Mouse (Mus musculus): ENCODE results near the gene Krt4.

Krt4 gene

DNA sequence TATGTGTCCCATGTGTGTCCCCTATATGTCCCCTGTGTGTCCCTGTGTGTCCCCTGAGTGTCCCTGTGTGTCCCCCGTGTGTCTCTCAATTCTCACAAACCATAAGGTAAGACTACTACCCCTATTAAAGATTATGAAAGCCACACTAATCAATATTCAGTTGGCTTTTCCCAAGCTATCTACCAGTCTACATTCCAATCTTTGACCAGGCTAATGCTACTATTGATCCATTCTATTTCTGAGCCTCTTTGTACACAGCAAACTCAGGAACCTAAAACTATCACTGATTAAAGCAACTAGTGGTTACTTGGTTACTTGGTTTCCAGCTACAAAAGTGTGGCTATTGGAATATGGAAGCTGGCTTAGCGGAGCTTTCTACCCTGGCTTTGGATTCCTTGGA lies 2.2 kb downstream of the Krt4 start:
- ChIA-PET POLR2A (interaction anchor here in 1 of 4 experiments (1.7 kb wide), 1 partner anchor 9 kb away, joined by 4 read pairs; no protein-coding TSS in a partner anchor), CTCF (interaction anchor here in 1 of 4 experiments (0.7 kb wide), 1 partner anchor 51 kb away, joined by 3 read pairs; no protein-coding TSS in a partner anchor)

DNA sequence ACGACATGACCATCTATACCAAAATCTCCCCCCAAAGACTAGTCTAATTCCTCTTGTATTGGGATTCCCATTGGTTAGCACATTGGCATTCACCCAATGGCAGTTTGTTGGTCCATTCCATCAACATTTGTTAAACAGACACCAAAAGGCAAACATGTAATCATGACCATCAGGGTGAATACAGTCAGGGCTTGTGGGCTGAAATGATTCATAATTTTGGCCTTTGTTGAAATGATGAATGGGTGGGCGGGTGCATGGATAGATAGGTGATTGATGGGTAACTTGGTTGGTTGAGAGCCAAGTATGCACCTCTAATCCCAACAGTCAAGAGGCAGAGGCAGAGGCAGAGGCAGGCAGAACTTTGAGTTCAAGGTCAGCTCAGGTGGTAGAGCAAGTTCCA lies 8.5 kb downstream of the Krt4 start:
- ChIA-PET POLR2A (interaction anchor here in 1 of 4 experiments (1.5 kb wide), 1 partner anchor 14 kb away, joined by 4 read pairs; no protein-coding TSS in a partner anchor), CTCF (no interaction called here)

DNA sequence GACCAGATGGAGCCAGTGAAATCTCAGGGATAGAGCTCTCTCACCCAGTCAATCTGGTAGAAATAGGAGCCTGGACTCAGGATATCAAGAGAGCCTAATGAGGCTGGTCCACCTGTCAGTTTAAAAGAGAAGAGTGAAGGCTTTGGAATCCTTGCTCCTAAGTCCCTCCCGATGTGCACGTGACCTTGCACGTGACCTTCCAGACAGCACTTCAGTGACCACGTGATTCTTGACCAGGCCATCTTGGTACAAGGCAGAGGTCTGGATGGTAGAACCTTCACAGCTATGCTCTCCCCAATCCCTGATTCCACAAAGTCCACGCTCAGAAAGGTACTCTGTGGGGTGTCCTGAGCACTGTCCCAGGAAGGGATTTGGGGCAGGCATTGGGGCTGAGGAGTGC lies 19.7 kb downstream of the Krt4 start:
- ChIA-PET CTCF (no interaction called here), POLR2A (no interaction called here)

DNA sequence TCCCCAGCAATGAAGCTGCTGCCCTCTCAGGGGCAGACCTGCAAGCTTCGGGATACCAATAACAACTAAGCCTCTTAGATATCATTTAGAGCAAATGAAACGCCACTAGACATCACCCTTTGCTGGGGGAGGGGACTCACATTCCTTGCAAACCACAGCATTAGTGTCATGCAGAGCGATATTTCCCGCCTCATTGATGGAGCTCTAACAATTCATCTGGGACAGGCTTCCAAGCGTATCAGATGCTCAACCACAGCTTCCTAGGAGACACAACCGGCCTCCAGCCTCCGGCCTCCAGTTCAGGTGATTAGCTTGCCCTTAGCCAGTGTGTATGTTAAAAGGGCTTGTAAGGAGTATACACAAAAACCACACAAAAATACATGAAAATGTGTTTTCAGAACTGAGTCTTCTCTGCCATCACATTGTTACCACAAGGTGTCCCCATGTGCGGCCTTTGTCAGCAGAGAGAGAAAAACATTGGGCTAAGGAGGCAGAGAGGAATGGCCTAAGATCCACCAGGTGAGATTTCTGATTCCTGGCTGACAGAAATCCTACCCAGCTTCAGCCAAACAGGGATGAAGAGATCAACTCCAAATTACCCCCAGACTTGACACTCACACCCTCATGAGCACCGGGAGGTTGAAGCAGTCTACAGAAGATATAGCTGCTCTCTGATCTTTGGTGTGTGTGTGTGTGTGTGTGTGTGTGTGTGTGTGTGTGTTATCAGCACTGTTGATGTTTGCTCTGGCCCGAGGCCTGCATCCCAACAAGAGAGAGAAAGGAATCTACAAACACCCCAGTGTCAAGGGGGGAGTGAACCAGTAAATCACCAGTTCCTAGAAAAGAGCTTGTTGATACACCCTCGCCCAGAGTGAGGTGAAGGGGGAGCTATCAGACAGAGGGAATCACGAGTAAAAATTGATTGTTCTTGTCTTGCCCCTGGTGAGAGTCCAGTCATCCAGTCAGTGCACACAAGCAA lies 22.1 kb downstream of the Krt4 start:
- ChIA-PET CTCF (interaction anchor here in 3 of 4 experiments (0.5 to 1.6 kb wide), 11 partner anchors 42 to 449 kb away, joined by 3 to 7 read pairs (median 3); no protein-coding TSS in a partner anchor), POLR2A (interaction anchor here in 2 of 4 experiments (0.6 to 1.7 kb wide), 3 partner anchors 14 to 1397 kb away, joined by 3 to 4 read pairs (median 4); no protein-coding TSS in a partner anchor)

DNA sequence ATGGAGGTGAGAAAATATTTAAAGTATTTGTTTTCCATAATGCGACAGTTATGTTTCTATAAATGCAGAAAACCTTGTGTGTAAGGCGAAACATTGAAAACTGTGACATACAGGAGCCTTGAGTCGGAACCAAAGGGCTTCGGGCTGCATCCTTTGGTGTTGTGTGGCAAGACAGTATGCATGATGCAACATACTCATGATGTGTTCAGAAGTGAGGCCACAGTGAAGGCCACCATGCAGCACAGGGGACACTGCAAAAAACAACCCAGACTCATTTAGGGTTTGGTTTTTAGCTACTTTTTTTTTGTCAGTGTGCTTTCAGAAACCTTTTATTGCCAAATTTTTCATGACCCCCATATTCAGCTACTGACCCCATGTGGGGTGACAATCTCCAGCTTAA lies 29.3 kb downstream of the Krt4 start:
- POLR2A ChIA-PET = interaction anchor here in 1 of 4 experiments (0.8 kb wide), 1 partner anchor 190 kb away, joined by 4 read pairs; no protein-coding TSS in a partner anchor
- CTCF ChIA-PET = interaction anchor here in 3 of 4 experiments (0.5 to 0.6 kb wide), 3 partner anchors 15 to 1632 kb away, joined by 3 to 4 read pairs (median 3); no protein-coding TSS in a partner anchor

DNA sequence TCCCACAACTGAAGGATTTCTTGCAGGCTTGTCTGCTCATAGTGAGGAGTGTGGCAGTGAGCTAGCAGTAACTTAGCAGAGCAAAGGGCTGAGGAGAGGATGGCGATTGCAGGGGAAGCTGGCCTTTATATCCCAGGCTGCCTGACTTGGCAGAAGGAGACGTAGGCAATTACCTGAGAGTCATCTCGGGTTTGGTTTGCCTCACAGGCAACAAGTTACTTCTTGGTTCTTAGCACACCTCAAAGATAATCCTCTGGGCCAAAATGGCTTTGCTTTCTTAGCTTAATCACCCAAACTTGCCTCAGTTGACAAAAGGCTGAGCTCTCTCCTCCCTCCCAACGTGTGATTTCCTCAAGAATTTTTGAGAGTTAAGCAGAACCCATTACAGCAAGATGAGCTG lies 31.7 kb downstream of the Krt4 start, which contains the start of gene Krt76:
Krt76 (minus strand) TSS at position 101 of the 400 bp plus-strand sequence.
- ChIA-PET CTCF (interaction anchor here in 1 of 4 experiments (1.6 kb wide), 1 partner anchor 305 kb away, joined by 3 read pairs; no protein-coding TSS in a partner anchor), POLR2A (no interaction called here)

DNA sequence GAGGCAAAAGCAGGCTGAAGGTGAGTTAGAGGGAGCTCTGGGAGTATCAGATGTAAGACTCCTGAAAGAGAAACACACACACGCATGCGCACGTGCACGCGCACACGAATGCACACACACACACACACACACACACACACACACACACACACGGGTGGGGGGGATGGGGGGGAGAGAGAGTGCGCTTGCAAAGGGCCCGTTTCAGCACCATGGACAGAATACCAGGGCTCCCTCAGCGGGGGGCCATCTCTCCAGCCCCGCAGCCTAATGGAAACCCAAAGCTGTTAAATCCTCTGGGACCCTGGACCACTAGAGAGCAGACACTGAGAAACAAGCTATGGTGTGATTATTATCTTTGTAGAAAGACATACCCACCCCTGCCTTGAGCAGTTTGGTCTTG lies 44.8 kb downstream of the Krt4 start:
- POLR2A ChIA-PET = no interaction called here

DNA sequence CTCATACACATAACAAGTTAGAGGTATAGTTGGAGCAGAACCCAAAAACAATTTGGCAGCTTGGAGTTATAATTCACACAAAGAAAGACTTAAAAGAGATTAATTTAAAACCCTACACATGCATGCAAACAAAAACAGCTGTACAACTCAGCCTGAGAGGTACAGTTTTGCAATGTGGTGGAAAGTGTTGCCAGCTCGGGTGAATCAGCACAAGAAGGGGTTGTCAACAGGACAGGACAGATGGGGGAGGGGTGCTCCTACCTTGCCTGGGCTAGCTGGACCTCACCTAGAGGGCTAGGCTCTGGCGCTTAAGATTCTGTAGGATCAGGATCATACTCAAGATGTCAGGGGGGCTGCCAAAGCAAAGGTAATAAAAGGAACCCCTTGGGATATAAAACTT lies 46.5 kb downstream of the Krt4 start:
- ChIA-PET CTCF (no interaction called here), POLR2A (no interaction called here)

More for the DNA sequence above, 44.8 kb downstream of the Krt4 start:
- CTCF ChIA-PET = interaction anchor here in 3 of 4 experiments (0.6 to 2.4 kb wide), 4 partner anchors 92 to 1265 kb away, joined by 3 to 6 read pairs (median 3); no protein-coding TSS in a partner anchor

DNA sequence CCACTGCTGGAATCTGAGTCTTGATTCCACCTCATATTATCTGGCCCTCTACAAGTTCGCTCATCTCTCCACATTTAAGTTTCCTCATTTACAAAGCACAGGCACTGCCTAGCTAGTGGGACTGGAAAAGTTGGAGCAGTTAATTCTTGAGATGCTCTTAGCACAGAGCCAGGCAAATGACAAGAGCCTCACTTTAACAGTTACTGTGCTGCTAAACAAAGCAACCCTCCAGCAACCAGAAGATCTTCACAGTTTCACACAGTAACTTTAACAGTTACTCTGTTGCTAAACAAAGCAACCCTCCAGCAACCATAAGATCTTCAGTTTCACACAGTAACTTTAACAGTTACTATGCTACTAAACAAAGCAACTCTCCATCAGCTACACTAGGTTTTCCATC lies 50.2 kb downstream of the Krt4 start:
- CTCF ChIA-PET = interaction anchor here in 1 of 4 experiments (0.8 kb wide), 1 partner anchor 177 kb away, joined by 4 read pairs; no protein-coding TSS in a partner anchor
- POLR2A ChIA-PET = no interaction called here

DNA sequence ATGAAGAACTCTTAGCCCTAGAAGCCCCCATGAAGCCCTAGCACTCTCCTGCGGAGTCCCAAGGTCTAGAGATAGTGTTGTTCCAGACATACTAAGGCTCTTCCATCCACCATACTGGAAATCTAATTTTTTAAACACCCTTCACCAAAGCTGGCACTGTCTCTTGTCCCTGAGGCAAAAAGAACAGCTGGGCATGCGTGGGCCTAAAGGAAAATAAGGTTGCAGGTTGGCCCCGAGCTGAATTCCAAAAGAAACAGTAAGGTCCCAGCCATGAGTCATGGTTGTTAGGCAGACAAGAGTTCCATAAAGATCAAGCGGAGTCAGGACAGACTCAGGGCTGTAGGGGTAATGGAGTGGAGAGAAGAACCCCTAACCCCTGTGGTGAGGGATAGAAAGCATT lies 51.3 kb downstream of the Krt4 start:
- ChIA-PET CTCF (interaction anchor here in 1 of 4 experiments (1.2 kb wide), 1 partner anchor 13 kb away, joined by 3 read pairs; no protein-coding TSS in a partner anchor), POLR2A (no interaction called here)

DNA sequence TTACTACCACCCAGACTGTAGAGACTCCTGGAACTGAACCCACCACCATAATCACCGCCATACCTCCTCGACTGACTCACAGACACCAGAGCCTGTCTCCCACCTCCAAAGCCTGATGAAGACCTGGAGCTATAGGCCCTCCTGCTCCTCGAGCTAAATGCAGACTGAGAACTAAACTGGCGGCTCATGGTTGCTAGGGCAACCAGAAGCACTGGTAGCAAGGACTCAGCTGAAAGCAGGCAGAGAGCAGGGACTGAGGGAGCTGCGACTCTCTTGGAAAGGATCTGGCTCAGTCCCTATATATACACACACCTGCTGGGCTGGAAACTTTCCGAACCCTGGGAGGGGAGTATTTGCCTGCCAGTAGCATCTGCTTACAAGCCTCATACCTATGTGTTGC lies 55.1 kb downstream of the Krt4 start, which contains the start of gene Krt77:
Krt77 (minus strand) TSS at position 275 of the 400 bp plus-strand sequence.
- POLR2A ChIA-PET = no interaction called here
- CTCF ChIA-PET = no interaction called here

Data from embryonic stem cell, embryonic (primary cell).